Mouse (Mus musculus): Measurements from ENCODE around the gene Hook2. TPM values are rescaled to one million over a fixed set of nuclear protein-coding genes. Genes with fewer than 3 reads are reported as not detected.

Hook2 gene
- polyA plus RNA-seq, 1 experiment from 2014 or later = 9.1 TPM

DNA sequence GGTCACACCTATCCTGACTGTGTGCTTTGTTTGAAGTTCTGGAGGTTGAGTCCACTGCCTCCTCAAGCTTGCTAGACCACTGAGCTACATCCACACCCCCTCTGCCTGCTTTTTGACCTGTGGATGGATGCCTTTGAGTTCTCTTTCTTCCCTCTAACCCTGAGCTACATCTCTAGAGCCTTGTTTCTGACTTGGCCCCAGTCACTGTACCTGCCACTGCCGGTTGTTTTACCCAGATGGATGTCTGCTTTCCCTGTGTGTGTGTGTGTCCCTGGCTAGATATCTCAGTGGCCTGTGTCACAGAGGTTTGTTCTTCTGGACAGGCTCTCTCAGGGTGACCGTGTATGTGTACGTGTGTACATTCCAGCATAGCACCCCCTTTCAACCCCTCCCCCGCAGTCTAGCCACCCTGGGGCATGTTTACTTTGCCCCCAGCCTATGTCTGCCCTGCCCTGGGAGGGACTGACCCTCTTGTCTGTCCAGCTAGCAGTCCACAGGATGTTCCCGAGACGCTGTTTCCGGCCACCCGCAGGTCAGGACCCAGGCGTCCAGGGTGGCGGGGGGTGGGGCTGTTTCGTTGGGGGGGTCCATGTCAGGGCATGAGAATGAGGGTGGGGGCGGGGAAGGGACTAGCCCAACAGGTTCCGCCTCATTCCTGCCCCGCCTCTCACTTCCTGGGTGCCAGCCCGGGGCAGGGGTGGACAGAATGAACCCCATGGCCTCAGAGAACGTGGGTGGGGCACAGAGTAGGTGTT, 5.9 kb upstream of the Hook2 start:
- Histone ChIP-seq H3K27me3 (ENCODE audit: control insufficient read depth, insufficient read depth, low read length) (no peaks in the 10 kb centered on the region), H3K9ac (ENCODE audit: low read length) (peak overlapping the region; percentile 5; the same call in 1 of the 2 replicates), H3K4me2 (ENCODE audit: low read depth, low read length) (peak overlapping the region; percentile 97), H3K36me3 (ENCODE audit: control insufficient read depth, insufficient read depth) (no peaks in the 10 kb centered on the region), H3K27ac (ENCODE audit: low read length) (peak overlapping the region; percentile 72), H3K9me3 (replicated peaks; ENCODE audit: control insufficient read depth, low read length) (no peaks in the 10 kb centered on the region), H3K4me1 (ENCODE audit: control insufficient read depth, insufficient read depth, low read length) (peaks cover 46% of the 10 kb centered on the region), H3K4me3 (ENCODE audit: low read length) (no peak overlapping the region)
- WGBS = 12% methylated on average over 16 of the region's 16 CpGs
- no peak for ATAC-seq (replicated peaks; ENCODE audit: extremely low read depth, insufficient read depth, low FRiP score)

DNA sequence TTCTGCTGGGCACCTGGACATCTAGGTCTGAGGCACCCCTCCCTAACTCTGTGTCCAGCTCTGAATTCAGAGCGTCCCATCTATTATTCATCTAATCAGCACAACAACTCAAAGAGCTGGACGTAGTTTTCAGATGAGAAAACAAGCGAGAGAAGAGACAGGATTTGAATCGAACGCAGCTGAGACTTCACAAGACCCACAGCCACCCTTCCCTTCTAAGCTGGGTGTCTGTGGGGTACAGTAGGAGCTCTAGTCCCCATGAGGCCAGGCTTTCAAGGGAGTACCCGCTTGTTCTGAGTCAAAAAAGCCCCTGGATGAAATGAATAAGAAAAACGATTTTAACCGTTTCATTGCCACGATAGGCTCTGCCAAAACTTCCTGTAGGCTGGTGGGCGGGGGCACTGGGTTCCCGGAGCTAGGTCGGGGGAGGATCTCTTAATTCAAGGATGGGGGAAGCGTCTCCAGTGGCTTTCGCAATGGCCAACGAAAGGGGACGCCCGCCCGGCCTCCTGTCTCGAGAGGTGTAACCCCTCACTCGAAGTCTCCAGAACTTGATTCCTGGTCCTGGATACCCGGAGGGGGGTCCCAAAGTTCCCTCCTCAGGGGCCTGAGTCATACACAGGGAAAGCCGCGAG, 5.2 kb upstream of the Hook2 start:
- H3K9ac ChIP-seq (ENCODE audit: low read length) = peak overlapping the region; percentile 76
- H3K27ac ChIP-seq (ENCODE audit: low read length) = peak overlapping the region; percentile 72
- no peaks in the 10 kb centered on the region for H3K9me3 ChIP-seq (replicated peaks; ENCODE audit: control insufficient read depth, low read length)
- WGBS = 3% methylated on average over 23 of the region's 23 CpGs
- ATAC-seq (replicated peaks; ENCODE audit: extremely low read depth, insufficient read depth, low FRiP score) = no peak
- H3K36me3 ChIP-seq (ENCODE audit: control insufficient read depth, insufficient read depth) = no peaks in the 10 kb centered on the region
- H3K27me3 ChIP-seq (ENCODE audit: control insufficient read depth, insufficient read depth, low read length) = no peaks in the 10 kb centered on the region
- H3K4me3 ChIP-seq (ENCODE audit: low read length) = peak overlapping the region; percentile 66
- H3K4me2 ChIP-seq (ENCODE audit: low read depth, low read length) = peak overlapping the region; percentile 97
- H3K4me1 ChIP-seq (ENCODE audit: control insufficient read depth, insufficient read depth, low read length) = peaks cover 40% of the 10 kb centered on the region

DNA sequence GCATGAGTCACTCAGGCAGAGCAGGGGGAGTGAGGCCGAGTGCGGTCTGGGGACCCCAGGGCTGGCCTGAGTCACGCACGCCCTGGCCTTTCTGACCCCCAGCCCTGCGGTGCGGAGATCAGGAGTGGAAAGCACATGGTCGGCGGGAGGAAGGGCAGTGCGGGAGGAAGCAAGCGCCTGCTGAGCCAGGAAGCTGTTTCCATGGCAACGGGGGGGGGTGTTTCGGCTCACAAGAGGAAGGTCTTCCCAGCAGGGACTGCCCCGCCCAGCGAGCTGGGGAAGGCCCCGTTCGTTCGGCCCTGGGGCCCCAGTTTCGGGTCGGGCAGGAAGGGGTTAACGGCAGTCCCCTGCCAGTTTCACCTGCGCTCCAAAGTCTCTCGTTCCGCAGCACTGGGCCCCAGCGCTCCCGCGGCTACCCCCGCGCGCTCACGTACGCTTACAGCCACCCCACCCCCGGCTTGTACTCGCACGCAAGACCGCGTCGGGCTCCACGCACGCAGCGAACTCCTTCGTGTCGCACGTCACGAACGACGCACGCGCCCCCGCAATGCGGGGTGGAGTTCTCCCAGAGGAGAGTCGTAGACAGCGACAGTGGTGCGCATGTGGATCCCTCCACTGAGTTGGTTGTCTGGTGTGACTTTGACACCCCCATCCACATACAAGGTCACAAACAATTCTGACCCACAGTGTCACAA, 4.6 kb upstream of the Hook2 start:
- H3K36me3 ChIP-seq (ENCODE audit: control insufficient read depth, insufficient read depth) = no peaks in the 10 kb centered on the region
- peak; percentile 26; the same call in 1 of the 2 replicates for ATAC-seq (replicated peaks; ENCODE audit: extremely low read depth, insufficient read depth, low FRiP score)
- H3K4me2 ChIP-seq (ENCODE audit: low read depth, low read length) = peak overlapping the region; percentile 97
- H3K27ac ChIP-seq (ENCODE audit: low read length) = peak overlapping the region; percentile 72
- H3K9me3 ChIP-seq (replicated peaks; ENCODE audit: control insufficient read depth, low read length) = no peaks in the 10 kb centered on the region
- peak overlapping the region; percentile 76 for H3K9ac ChIP-seq (ENCODE audit: low read length)
- H3K4me3 ChIP-seq (ENCODE audit: low read length) = peak overlapping the region; percentile 66
- peaks cover 36% of the 10 kb centered on the region for H3K4me1 ChIP-seq (ENCODE audit: control insufficient read depth, insufficient read depth, low read length)
- WGBS = under 1% methylated on average over 53 of the region's 53 CpGs
- H3K27me3 ChIP-seq (ENCODE audit: control insufficient read depth, insufficient read depth, low read length) = no peaks in the 10 kb centered on the region

DNA sequence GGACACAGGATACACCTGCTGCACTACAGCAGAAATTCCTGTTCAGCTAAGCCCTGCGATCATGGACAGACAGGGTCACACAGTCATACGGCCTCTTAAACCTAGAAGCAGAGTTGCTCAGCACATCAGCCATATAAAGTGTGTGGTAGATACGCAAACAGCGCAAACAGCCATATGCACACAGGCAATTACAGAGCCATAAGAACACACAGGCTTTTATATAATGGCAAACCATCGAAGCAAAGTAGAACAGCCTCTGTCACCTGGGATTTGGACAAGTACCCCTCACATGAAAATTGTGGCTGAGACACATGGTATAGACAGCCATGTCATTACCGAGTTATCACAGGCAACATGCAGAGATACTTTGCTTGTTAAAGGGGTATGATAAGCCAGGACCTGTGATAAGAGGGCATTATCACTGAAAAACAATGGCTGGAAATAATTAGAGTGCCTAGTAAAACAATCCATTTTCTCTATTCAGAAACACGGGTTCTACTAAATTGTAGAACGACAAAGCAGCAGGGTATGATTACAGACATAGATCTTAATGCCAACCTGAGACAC, 3.9 kb upstream of the Hook2 start:
- Histone ChIP-seq H3K9me3 (replicated peaks; ENCODE audit: control insufficient read depth, low read length) (no peaks in the 10 kb centered on the region), H3K36me3 (ENCODE audit: control insufficient read depth, insufficient read depth) (no peaks in the 10 kb centered on the region), H3K27ac (ENCODE audit: low read length) (peak overlapping the region; percentile 60; the same call in 1 of the 2 replicates), H3K4me2 (ENCODE audit: low read depth, low read length) (peak overlapping the region; percentile 97), H3K27me3 (ENCODE audit: control insufficient read depth, insufficient read depth, low read length) (no peaks in the 10 kb centered on the region), H3K4me3 (ENCODE audit: low read length) (peak overlapping the region; percentile 66), H3K4me1 (ENCODE audit: control insufficient read depth, insufficient read depth, low read length) (peaks cover 34% of the 10 kb centered on the region), H3K9ac (ENCODE audit: low read length) (peak overlapping the region; percentile 76)
- WGBS = 36% methylated on average over 8 of the region's 8 CpGs
- ATAC-seq (replicated peaks; ENCODE audit: extremely low read depth, insufficient read depth, low FRiP score) = no peak

DNA sequence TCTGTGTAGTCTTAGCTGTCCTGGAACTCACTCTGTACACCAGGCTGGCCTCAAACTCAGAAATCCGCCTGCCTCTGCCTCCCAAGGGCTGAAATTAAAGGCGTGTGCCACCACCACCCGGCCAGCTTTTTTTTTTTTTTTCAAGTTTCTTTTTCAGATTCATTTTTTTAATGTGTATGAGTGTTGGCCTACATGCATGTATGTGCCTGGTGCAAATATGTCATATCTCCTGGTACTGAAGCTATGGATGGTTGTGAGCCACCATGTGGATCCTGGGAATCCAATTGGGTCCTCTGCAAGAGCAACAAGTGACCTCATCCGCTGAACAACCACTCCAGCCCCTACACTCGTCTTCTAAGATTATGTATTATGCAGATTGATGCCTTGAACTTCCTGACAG, 3.0 kb upstream of the Hook2 start:
- peaks cover 30% of the 10 kb centered on the region for H3K4me1 ChIP-seq (ENCODE audit: control insufficient read depth, insufficient read depth, low read length)
- H3K36me3 ChIP-seq (ENCODE audit: control insufficient read depth, insufficient read depth) = no peaks in the 10 kb centered on the region
- H3K9me3 ChIP-seq (replicated peaks; ENCODE audit: control insufficient read depth, low read length) = no peaks in the 10 kb centered on the region
- no peak overlapping the region for H3K27ac ChIP-seq (ENCODE audit: low read length)
- H3K4me3 ChIP-seq (ENCODE audit: low read length) = no peak overlapping the region
- no peaks in the 10 kb centered on the region for H3K27me3 ChIP-seq (ENCODE audit: control insufficient read depth, insufficient read depth, low read length)
- H3K9ac ChIP-seq (ENCODE audit: low read length) = no peak overlapping the region
- no peak overlapping the region for H3K4me2 ChIP-seq (ENCODE audit: low read depth, low read length)
- WGBS = 80% methylated on average over 5 of the region's 5 CpGs
- no peak for ATAC-seq (replicated peaks; ENCODE audit: extremely low read depth, insufficient read depth, low FRiP score)

DNA sequence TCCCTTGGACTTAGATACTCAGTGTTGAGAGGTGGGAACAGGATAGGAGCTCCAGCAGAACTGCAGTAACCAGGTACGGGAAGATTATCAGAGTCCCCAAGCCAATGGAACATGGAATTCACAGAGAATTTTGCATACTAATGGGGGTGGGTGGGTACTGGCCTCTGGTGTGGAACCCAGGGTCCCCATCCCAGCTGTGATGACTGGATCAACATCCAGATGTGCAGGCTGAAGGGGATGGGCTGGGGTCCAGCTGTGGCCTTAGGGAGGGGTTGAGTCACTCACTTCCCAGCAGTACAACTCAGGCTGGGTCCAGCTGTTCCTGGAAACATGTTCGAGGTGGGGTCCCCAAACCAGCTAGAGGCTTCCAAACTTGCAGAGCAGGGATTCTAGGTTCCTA, 2.5 kb upstream of the Hook2 start:
- Histone ChIP-seq H3K4me1 (ENCODE audit: control insufficient read depth, insufficient read depth, low read length) (peaks cover 30% of the 10 kb centered on the region), H3K36me3 (ENCODE audit: control insufficient read depth, insufficient read depth) (no peaks in the 10 kb centered on the region), H3K27ac (ENCODE audit: low read length) (no peak overlapping the region), H3K4me2 (ENCODE audit: low read depth, low read length) (no peak overlapping the region), H3K9ac (ENCODE audit: low read length) (no peak overlapping the region), H3K27me3 (ENCODE audit: control insufficient read depth, insufficient read depth, low read length) (no peaks in the 10 kb centered on the region), H3K9me3 (replicated peaks; ENCODE audit: control insufficient read depth, low read length) (no peaks in the 10 kb centered on the region), H3K4me3 (ENCODE audit: low read length) (no peak overlapping the region)
- ATAC-seq (replicated peaks; ENCODE audit: extremely low read depth, insufficient read depth, low FRiP score) = no peak
- whole genome bisulfite sequencing = 61% methylated on average over 2 of the region's 2 CpGs

DNA sequence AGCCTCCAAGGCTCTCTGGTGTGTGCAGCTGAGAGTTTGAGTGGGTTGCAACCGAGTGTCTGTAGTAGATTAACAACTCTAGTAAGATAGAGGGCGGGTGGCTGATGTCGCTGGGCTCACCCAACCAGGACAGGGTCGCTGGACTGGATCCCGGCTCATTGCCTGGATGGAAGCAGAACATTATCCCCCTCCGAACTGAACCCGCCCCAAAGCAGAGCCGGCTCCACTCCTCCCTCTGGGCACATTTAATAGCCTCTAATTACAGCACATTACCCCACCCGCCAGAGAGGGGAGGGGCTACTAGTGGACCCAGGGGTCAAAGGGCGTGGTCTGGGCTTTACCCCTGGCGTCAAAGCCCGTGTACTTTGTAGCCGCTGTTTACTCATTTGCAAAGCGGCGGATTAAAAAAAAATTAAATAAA, 1.1 kb upstream of the Hook2 start:
- no peak for ATAC-seq (replicated peaks; ENCODE audit: extremely low read depth, insufficient read depth, low FRiP score)
- Histone ChIP-seq H3K36me3 (ENCODE audit: control insufficient read depth, insufficient read depth) (no peaks in the 10 kb centered on the region), H3K27ac (ENCODE audit: low read length) (no peak overlapping the region), H3K9me3 (replicated peaks; ENCODE audit: control insufficient read depth, low read length) (no peaks in the 10 kb centered on the region), H3K27me3 (ENCODE audit: control insufficient read depth, insufficient read depth, low read length) (peaks cover under 1% of the 10 kb centered on the region; the same call in 1 of the 2 replicates), H3K4me3 (ENCODE audit: low read length) (no peak overlapping the region), H3K4me1 (ENCODE audit: control insufficient read depth, insufficient read depth, low read length) (peaks cover 28% of the 10 kb centered on the region), H3K4me2 (ENCODE audit: low read depth, low read length) (peak overlapping the region; percentile 92; the same call in 1 of the 2 replicates), H3K9ac (ENCODE audit: low read length) (peak overlapping the region; percentile 35; the same call in 1 of the 2 replicates)
- 17% methylated on average over 15 of the region's 15 CpGs for WGBS

DNA sequence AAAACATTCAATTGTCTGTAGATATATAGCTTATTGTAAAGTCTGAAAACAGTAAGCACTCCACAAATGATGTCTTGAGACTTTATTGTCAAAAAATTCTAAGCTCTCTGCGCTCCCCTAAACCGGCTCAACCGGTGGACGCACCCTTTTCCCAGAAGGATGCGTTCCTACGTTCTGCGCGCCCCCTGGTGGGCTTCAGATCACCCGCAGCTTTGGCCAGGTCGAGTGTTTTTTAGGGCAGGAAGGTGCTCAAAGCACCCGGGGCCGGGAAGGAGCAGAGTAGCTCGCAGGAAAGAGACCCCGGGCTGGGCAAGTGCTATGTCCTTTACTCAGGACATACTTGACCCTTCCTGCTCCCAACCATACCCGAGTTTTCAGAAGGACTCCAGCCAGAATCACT, 593 bp upstream of the Hook2 start:
- Histone ChIP-seq H3K9ac (ENCODE audit: low read length) (peak overlapping the region; percentile 74), H3K4me2 (ENCODE audit: low read depth, low read length) (peak overlapping the region; percentile 92), H3K4me3 (ENCODE audit: low read length) (peak overlapping the region; percentile 68), H3K27me3 (ENCODE audit: control insufficient read depth, insufficient read depth, low read length) (peaks cover 3% of the 10 kb centered on the region; the same call in 1 of the 2 replicates), H3K4me1 (ENCODE audit: control insufficient read depth, insufficient read depth, low read length) (peaks cover 23% of the 10 kb centered on the region), H3K27ac (ENCODE audit: low read length) (peak overlapping the region; percentile 75), H3K36me3 (ENCODE audit: control insufficient read depth, insufficient read depth) (no peaks in the 10 kb centered on the region), H3K9me3 (replicated peaks; ENCODE audit: control insufficient read depth, low read length) (no peaks in the 10 kb centered on the region)
- peak; percentile 61 for ATAC-seq (replicated peaks; ENCODE audit: extremely low read depth, insufficient read depth, low FRiP score)
- WGBS = under 1% methylated on average over 15 of the region's 15 CpGs
